Mouse (Mus musculus) brain, embryonic 14.5 days (tissue): ENCODE data around the gene Secisbp2l. TPM values are rescaled to one million over a fixed set of nuclear protein-coding genes. Genes with fewer than 3 reads are reported as not detected.

ENCODE experiments used
- DNase-seq: peaks from one replicate; pipeline ENCODE4 v3.0.0-alpha.2; 2011; ENCODE audit warnings: low read depth
- CTCF ChIP-seq: fragments of 200-500 bp; IDR thresholded peaks from 2 replicates; pipeline ENCODE4 v1.5.1; 2012; ENCODE audit warnings: inconsistent platforms, mild to moderate bottlenecking, moderate library complexity, borderline replicate concordance; ENCODE audit not compliant: insufficient read depth, insufficient read length; ENCODE audit errors: extremely low read depth
- POLR2A ChIP-seq: fragments of 200-500 bp; IDR thresholded peaks from 2 replicates; pipeline ENCODE4 v1.6.1; 2012; ENCODE audit warnings: mild to moderate bottlenecking, inconsistent platforms, borderline replicate concordance; ENCODE audit not compliant: poor library complexity, insufficient read depth, insufficient read length, severe bottlenecking; ENCODE audit errors: extremely low read depth
- polyA plus RNA-seq: library from polyadenylated mRNA; depleted of rRNA; stranded (reverse); fragments of >200 nt; gene quantifications from 2 replicates; pipeline ENCODE4 v1.2.3, GENCODE M21; 2012; rRNA removed

Secisbp2l gene
- polyA plus RNA-seq, 1 experiment = 28.4 TPM

GRCm38 (mm10) chr2:125724546-125725114, 58.0 kb downstream of the Secisbp2l start:
- TF ChIP-seq POLR2A = no peak
- TF ChIP-seq CTCF = no peak
- peak; percentile 73 for DNase-seq

- TF ChIP-seq POLR2A = no peak
- TF ChIP-seq CTCF = no peak
- DNase-seq = peak; percentile 91
Measured at GRCm38 (mm10) chr2:125724086-125724430, 58.6 kb downstream of the Secisbp2l start, which contains the start of gene Shc4. Gene Shc4 (minus strand): TSS chr2:125724148.

GRCm38 (mm10) chr2:125723408-125724085, 59.1 kb downstream of the Secisbp2l start:
- DNase-seq = no peak
- TF ChIP-seq CTCF (peak; percentile 16; the same call in 1 of the 2 replicates), POLR2A (no peak)

GRCm38 (mm10) chr2:125723086-125723407, 59.6 kb downstream of the Secisbp2l start:
- TF ChIP-seq POLR2A (no peak), CTCF (no peak)
- DNase-seq = peak; percentile 27

- TF ChIP-seq POLR2A (no peak), CTCF (no peak)
- DNase-seq = no peak
Measured at GRCm38 (mm10) chr2:125716599-125716998, 66.1 kb downstream of the Secisbp2l start.

- TF ChIP-seq POLR2A (no peak), CTCF (no peak)
- DNase-seq = peak; percentile 68
Measured at GRCm38 (mm10) chr2:125706510-125706921, 76.2 kb downstream of the Secisbp2l start.

- TF ChIP-seq CTCF (no peak), POLR2A (no peak)
- peak; percentile 90 for DNase-seq
Measured at GRCm38 (mm10) chr2:125704907-125705631, 77.6 kb downstream of the Secisbp2l start.

- DNase-seq = no peak
- TF ChIP-seq CTCF (no peak), POLR2A (no peak)
Measured at GRCm38 (mm10) chr2:125702851-125703250, 79.8 kb downstream of the Secisbp2l start.

GRCm38 (mm10) chr2:125701606-125702005, 81.1 kb downstream of the Secisbp2l start:
- no peak for DNase-seq
- TF ChIP-seq POLR2A (no peak), CTCF (no peak)

GRCm38 (mm10) chr2:125696219-125696618, 86.5 kb downstream of the Secisbp2l start:
- peak; percentile 32 for DNase-seq
- TF ChIP-seq CTCF (no peak), POLR2A (no peak)

- no peak for DNase-seq
- TF ChIP-seq CTCF = no peak
- no peak for TF ChIP-seq POLR2A
Measured at GRCm38 (mm10) chr2:125694798-125695197, 87.9 kb downstream of the Secisbp2l start.

- TF ChIP-seq CTCF = no peak
- no peak for TF ChIP-seq POLR2A
- DNase-seq = no peak
Measured at GRCm38 (mm10) chr2:125692010-125692409, 90.7 kb downstream of the Secisbp2l start.

Other genes with a start within 250 kb of the Secisbp2l start
- 3.5 and 4.4 TPM in 2 replicates for gene Cep152, start 157.8 kb downstream of the Secisbp2l start, polyA plus RNA-seq
- gene Eid1, start 109.8 kb downstream of the Secisbp2l start, polyA plus RNA-seq = 244 and 326 TPM in 2 replicates
- 1.3 and 2.9 TPM in 2 replicates for gene Shc4, start 58.7 kb downstream of the Secisbp2l start, polyA plus RNA-seq
- gene Galk2, start 76.2 kb upstream of the Secisbp2l start, polyA plus RNA-seq = 20.1 and 21.7 TPM in 2 replicates
- gene Cops2, start 76.3 kb upstream of the Secisbp2l start, polyA plus RNA-seq = 59.5 and 66.7 TPM in 2 replicates